Mouse (Mus musculus) heart, embryonic 10.5 days (tissue): ENCODE data around the gene Esp24. TPM values are rescaled to one million over a fixed set of nuclear protein-coding genes. Genes with fewer than 3 reads are reported as not detected.
"Not testable (repeated sequence)": the region's sequence is repeated elsewhere in the genome, so short reads cannot be mapped to it uniquely, and the experiment has no call there.

Source experiments
- DNase-seq: peaks from one replicate; pipeline ENCODE4 v3.0.0-alpha.2; 2017; ENCODE audit warnings: low spot score
- H3K27ac ChIP-seq: fragments of 300-500 bp; sonication (generic); 2 replicates; pipeline ENCODE4 v1.5.1; 2016; ENCODE audit warnings: mild to moderate bottlenecking
- H3K27me3 ChIP-seq: fragments of 300-500 bp; sonication (generic); 2 replicates; pipeline ENCODE4 v1.6.1; 2016; ENCODE audit warnings: mild to moderate bottlenecking; ENCODE audit not compliant: poor library complexity, insufficient read depth, severe bottlenecking
- H3K36me3 ChIP-seq: fragments of 300-500 bp; sonication (generic); 2 replicates; pipeline ENCODE4 v1.6.1; 2016; ENCODE audit warnings: mild to moderate bottlenecking, moderate library complexity
- H3K4me1 ChIP-seq: fragments of 300-500 bp; sonication (generic); 2 replicates; pipeline ENCODE4 v1.6.1; 2016; ENCODE audit warnings: mild to moderate bottlenecking
- H3K4me3 ChIP-seq: fragments of 300-500 bp; sonication (generic); 2 replicates; pipeline ENCODE4 v1.5.1; 2016; ENCODE audit warnings: mild to moderate bottlenecking, moderate library complexity
- H3K9me3 ChIP-seq: fragments of 300-500 bp; sonication (generic); 2 replicates; pipeline ENCODE4 v1.6.1; 2016; ENCODE audit warnings: mild to moderate bottlenecking, moderate library complexity
- WGBS: fragments of 180-500 bp; shearing (Covaris S2); methylation state at CpG from one replicate; pipeline ENCODE4 v1.1.7; 2016; 5-methylcytosine and 5-hydroxymethylcytosine counted together
- polyA plus RNA-seq: library from polyadenylated mRNA; unstranded; fragments of >200 nt; fragmentation: Nextera tagmentation; extraction: Ambion mirVana; gene quantifications from 2 replicates; pipeline ENCODE4 v1.2.1, GENCODE M21; 2016

The Esp24 gene
- not detected in 2 replicates for polyA plus RNA-seq

DNA sequence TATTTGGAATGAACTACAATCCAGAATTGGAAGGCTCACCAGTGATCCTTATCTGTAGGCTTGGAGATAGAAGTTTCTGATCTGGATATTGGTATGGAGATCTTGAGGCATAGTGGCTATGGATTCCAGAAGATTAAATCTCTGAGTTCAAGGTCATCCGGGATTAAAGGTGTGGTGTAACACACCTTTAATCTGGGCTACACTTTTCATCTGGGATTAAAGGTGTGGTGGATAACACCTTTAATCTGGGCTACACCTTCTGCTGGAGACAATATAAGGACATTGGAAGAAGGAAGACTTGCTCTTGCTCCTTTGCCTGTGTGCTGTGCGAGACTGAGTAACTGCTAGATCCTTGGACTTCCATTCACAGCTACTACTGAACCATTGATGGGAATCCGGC lies at the start of gene Esp24:
TSS of gene Esp24 (plus strand) at position 301 of the 400 bp plus-strand sequence.
- not testable (repeated sequence) for H3K36me3 ChIP-seq, DNase-seq, H3K9me3 ChIP-seq, H3K4me1 ChIP-seq, H3K4me3 ChIP-seq, H3K27ac ChIP-seq, H3K27me3 ChIP-seq
- WGBS = 82% methylated on average over 3 of the region's 3 CpGs

DNA sequence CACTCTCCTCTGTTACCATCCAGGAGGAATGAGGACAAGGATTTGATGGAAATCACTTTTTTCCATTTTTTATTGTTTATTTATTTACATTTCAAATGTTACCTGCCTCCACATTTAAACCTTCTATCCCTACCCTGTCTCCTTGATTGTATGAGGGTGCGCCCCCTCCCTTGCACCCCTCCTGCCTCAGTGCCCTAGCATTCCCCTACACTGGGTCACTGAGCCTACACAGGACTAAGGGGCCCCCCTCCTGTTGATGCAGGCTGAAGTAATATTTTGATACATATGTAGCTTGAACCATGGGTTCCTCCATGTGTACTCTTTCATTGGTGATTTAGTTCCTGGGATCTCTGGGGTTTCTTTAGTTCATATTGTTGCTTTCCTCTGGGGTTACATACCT lies 26.6 kb upstream of the Esp24 start:
- no peak overlapping the region for H3K4me3 ChIP-seq
- H3K9me3 ChIP-seq = no peaks in the 10 kb centered on the region
- no peak for DNase-seq
- 97% methylated on average over 1 of the region's 1 CpGs for WGBS
- no peaks in the 10 kb centered on the region for H3K4me1 ChIP-seq
- H3K27ac ChIP-seq = no peak overlapping the region
- no peaks in the 10 kb centered on the region for H3K27me3 ChIP-seq
- no peaks in the 10 kb centered on the region for H3K36me3 ChIP-seq

DNA sequence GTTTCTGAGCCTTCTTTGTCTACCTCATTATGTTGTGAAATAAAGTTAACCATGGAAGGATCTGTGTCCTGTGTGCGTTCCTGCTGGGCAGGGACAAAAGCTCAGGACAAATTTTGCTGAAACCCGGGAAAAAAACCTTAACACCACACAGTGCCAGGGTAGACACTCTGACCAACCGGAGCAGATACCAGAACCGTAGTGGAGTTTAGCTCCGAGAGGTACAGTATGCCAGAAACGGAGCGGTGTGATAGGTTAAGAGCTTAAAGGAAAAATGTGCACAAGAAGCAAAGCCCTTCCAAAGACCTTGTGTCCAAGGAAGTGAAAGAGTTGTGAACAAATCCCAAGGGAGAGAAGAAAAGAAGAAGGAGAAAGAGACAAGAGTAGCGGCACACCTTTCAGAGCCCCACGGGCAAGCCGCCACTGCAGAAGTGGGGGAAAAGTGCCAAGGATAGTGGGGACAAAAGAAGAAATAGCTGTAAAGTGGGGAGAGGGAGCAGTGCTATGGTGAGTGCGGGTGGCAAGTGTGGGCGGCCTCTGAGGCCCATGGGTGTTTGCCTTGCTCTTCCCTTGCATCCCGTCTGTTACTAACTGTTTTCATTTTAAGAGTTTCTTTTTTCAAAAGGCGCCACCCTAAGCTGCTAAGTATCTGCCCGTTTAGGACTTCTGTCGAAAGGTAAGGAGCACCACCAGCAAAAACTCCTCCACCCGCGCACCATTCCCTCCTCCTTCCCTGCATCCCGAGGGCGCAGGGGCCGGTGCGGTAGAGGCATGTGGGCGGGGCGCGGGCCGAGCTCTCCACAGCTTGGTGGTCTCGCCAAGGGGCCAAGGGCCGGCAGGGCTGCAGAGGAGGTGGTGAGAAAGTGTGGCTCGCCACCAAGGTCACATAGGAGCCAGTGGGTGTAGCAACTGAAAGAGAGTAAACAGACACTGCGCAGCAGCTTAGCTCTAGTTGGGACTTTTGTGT lies 25.5 kb upstream of the Esp24 start:
- Histone ChIP-seq H3K27me3 (no peaks in the 10 kb centered on the region), H3K36me3 (no peaks in the 10 kb centered on the region), H3K9me3 (no peaks in the 10 kb centered on the region), H3K4me1 (no peaks in the 10 kb centered on the region), H3K4me3 (peak overlapping the region; percentile 51), H3K27ac (no peak overlapping the region)
- WGBS = 33% methylated on average over 30 of the region's 30 CpGs
- no peak for DNase-seq

DNA sequence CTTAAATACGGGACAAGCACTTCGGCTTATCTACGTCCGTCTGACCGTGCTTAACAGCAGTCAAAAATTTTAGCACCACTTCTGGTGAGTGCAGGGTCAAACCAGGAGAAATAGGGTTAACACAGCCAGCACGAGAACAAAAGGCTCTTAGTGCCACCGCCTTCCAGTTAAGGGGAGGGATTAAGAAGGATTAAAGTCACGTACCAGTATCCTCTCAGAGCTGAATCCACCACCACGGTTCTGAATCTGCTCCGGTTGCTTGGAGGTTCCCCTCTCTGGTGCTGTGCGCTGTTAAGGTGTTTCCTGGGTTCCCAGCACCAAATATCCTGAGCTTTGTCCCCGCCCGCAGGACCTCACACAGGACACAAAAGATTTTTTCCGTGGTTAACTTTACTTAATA lies 19.3 kb upstream of the Esp24 start:
- Histone ChIP-seq H3K4me3 (no peak overlapping the region), H3K4me1 (no peaks in the 10 kb centered on the region), H3K27me3 (no peaks in the 10 kb centered on the region), H3K36me3 (no peaks in the 10 kb centered on the region), H3K27ac (no peak overlapping the region), H3K9me3 (no peaks in the 10 kb centered on the region)
- DNase-seq = no peak
- 58% methylated on average over 14 of the region's 14 CpGs for WGBS

DNA sequence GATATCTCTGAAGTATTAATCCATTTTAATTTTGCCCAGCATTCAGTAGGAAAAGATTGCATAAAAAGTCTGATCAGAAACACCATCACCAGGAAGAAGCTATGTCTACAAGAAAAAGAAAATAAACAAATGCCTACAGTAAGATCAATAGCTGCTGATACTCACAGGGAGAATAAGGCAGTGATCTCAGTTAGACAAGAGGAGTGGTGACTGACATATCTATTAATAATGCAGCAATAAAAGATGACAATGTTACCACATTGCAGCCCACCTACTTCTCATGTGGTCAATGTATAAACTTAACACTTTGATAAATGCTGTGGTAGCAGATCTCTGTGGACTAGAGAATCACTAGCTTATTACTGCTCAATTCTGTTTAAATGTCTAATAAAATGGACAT lies 6.7 kb downstream of the Esp24 start, which contains the start of gene Gm21903:
TSS of gene Gm21903 (minus strand) at position 101 of the 400 bp plus-strand sequence.
- peaks cover 6% of the 10 kb centered on the region; the same call in 1 of the 2 replicates for H3K9me3 ChIP-seq
- no peaks in the 10 kb centered on the region for H3K27me3 ChIP-seq
- H3K27ac ChIP-seq = no peak within 1 kb of the TSS
- no peaks in the 10 kb centered on the region for H3K36me3 ChIP-seq
- DNase-seq = no peak
- H3K4me1 ChIP-seq = no peaks in the 10 kb centered on the region
- no peak within 1 kb of the TSS for H3K4me3 ChIP-seq

DNA sequence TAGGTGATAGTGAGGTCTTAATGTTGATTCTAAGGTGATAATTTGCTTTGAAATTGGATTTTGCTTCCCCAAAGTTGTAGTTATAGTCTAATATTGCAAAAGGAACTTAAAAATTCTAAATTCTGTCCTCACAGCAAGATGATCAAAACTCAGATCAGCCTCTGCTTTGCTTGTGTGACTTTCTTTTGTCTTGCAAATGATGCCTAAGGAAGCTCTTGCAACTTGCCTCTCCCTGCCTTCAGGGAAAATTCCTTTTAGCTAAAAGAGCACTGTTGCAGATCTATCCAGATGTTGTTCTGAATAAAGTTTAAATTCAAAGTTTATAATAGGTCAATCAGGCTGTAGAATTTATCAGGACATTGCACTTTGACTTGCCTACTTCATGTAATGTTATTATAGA lies 27.1 kb downstream of the Esp24 start:
- H3K9me3 ChIP-seq = no peaks in the 10 kb centered on the region
- DNase-seq = no peak
- no peaks in the 10 kb centered on the region for H3K4me1 ChIP-seq

DNA sequence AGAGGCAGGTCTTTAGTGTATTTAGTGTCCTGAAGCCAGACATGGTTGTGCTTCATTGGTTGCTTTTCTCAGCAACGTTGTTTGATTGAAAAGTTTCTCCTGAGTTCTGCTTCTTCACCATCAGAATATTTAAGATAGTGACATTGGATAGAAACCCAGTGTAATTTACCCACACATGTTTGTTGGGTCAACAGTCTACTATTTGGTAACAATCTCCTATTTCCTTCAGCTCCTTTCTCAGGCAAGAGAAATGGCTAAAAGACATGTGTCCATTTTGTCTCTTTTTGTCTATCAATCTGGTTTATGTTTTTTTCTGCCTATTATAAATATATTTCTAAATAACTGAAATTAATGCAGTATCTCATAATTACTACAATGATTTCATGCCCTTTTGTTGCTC lies 40.4 kb downstream of the Esp24 start, which contains the start of gene Esp23:
TSS of gene Esp23 (minus strand) at position 101 of the 400 bp plus-strand sequence.
- WGBS = 61% methylated on average over 1 of the region's 1 CpGs
- Histone ChIP-seq H3K9me3 (peaks cover 14% of the 10 kb centered on the region), H3K36me3 (no peaks in the 10 kb centered on the region), H3K27me3 (no peaks in the 10 kb centered on the region), H3K27ac (no peak within 1 kb of the TSS), H3K4me1 (no peaks in the 10 kb centered on the region), H3K4me3 (no peak within 1 kb of the TSS)
- DNase-seq = no peak

More for the DNA sequence above, 27.1 kb downstream of the Esp24 start:
- Histone ChIP-seq H3K4me3 (no peak overlapping the region), H3K27ac (no peak overlapping the region), H3K36me3 (no peaks in the 10 kb centered on the region), H3K27me3 (no peaks in the 10 kb centered on the region)

Other genes starting within 250 kb of the Esp24 start
- not detected in 2 replicates for gene Gm21903, start 6.6 kb downstream of the Esp24 start, polyA plus RNA-seq
- not detected in 2 replicates for gene Esp23, start 40.3 kb downstream of the Esp24 start, polyA plus RNA-seq
- gene Esp22, start 58.6 kb downstream of the Esp24 start, polyA plus RNA-seq = not detected in 2 replicates